Mouse (Mus musculus) heart, embryonic 11.5 days (tissue): ENCODE measurements at regions not wholly inside any gene's neighbourhood (a gene's known extent, or its start where the extent isn't known, plus 50 kb on each side); places are given as distances from the start of the nearest gene placed in this dataset.

Source experiments
- ATAC-seq: fragments of 200-750 bp; cut with Nextera tagmentation; replicated peaks from 2 replicates; pipeline ENCODE4 v1.8.0; 2017; ENCODE audit warnings: moderate library complexity; ENCODE audit not compliant: insufficient number of reproducible peaks, low FRiP score, low TSS enrichment
- H3K27ac ChIP-seq: fragments of 300-500 bp; sonication (generic); 2 replicates; pipeline ENCODE4 v1.5.1; 2014; ENCODE audit warnings: mild to moderate bottlenecking, low read depth, low read length
- H3K27me3 ChIP-seq: fragments of 300-500 bp; sonication (generic); 2 replicates; pipeline ENCODE4 v1.6.1; 2014; ENCODE audit warnings: mild to moderate bottlenecking, low read length, mixed read lengths; ENCODE audit not compliant: control insufficient read depth, insufficient read depth
- H3K36me3 ChIP-seq: fragments of 300-500 bp; sonication (generic); 2 replicates; pipeline ENCODE4 v1.6.1; 2014; ENCODE audit warnings: mild to moderate bottlenecking, low read length, moderate library complexity, mixed read lengths; ENCODE audit not compliant: control insufficient read depth, insufficient read depth
- H3K4me1 ChIP-seq: fragments of 300-500 bp; sonication (generic); 2 replicates; pipeline ENCODE4 v1.6.1; 2014; ENCODE audit warnings: low read length; ENCODE audit not compliant: control insufficient read depth, insufficient read depth
- H3K4me2 ChIP-seq: fragments of 300-500 bp; sonication (generic); 2 replicates; pipeline ENCODE4 v1.6.1; 2014; ENCODE audit warnings: mild to moderate bottlenecking, moderate library complexity
- H3K4me3 ChIP-seq: fragments of 300-500 bp; sonication (generic); 2 replicates; pipeline ENCODE4 v1.5.1; 2014; ENCODE audit warnings: low read depth, low read length
- H3K9ac ChIP-seq: fragments of 300-500 bp; sonication (generic); 2 replicates; pipeline ENCODE4 v1.6.1; 2014; ENCODE audit warnings: mild to moderate bottlenecking, low read depth, low read length, moderate library complexity
- H3K9me3 ChIP-seq: fragments of 300-500 bp; sonication (generic); replicated peaks from 2 replicates; pipeline ENCODE4 v1.6.1; 2016; ENCODE audit warnings: low read length; ENCODE audit not compliant: control insufficient read depth
- WGBS: fragments of 180-500 bp; shearing (Covaris S2); extraction: QIAGEN DNeasy Blood & Tissue Kit; methylation state at CpG from one replicate; pipeline ENCODE4 v1.1.7; 2014; ENCODE audit not compliant: insufficient replicate concordance; 5-methylcytosine and 5-hydroxymethylcytosine counted together

DNA sequence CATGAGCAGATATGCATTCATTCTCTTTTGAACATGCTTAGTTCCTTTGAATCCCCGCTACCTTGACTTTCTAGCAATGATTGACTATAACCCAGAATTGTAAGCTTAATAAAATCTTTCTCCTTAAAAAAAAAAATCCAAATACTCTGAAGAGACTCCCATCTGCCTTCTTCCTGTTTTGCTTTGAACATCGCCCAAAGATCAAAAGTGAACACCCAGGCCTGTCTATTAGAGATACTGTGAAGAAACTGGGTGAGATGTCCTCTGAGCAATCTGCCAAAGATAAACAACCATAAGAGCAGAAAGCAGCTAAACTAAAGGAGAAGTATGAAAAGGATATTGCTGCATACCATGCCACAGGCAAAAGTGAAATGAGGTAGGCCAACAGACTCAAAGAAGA, 527.1 kb upstream of the Alcam start:
- Histone ChIP-seq H3K36me3 (no peaks in the 10 kb centered on the region), H3K27me3 (no peaks in the 10 kb centered on the region), H3K4me3 (no peak overlapping the region), H3K9me3 (no peaks in the 10 kb centered on the region), H3K4me1 (no peaks in the 10 kb centered on the region), H3K4me2 (no peak overlapping the region), H3K9ac (no peak overlapping the region), H3K27ac (no peak overlapping the region)
- 68% methylated on average over 2 of the region's 2 CpGs for whole genome bisulfite sequencing
- ATAC-seq = no peak

DNA sequence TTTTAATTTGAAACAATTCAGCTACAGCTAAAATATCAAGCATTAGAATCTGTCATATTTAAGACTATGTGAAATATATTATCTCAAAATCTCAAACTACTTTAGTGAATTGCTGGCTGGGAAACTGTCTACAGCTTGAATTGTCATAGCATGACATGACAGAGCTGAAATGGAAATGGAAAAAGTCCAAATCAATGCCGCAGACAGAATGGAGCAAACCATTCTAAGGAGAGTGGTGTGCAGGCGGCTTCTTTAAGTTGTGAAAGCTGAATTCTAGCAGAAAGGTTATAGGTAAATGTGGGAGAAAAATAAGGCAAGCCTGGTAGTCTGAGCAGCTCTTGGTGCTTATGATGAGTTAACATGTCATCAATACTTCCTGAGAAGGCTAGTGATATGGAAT, 518.9 kb upstream of the Alcam start:
- Histone ChIP-seq H3K36me3 (no peaks in the 10 kb centered on the region), H3K4me2 (no peak overlapping the region), H3K9me3 (no peaks in the 10 kb centered on the region), H3K27me3 (no peaks in the 10 kb centered on the region), H3K4me3 (no peak overlapping the region), H3K9ac (no peak overlapping the region), H3K4me1 (no peaks in the 10 kb centered on the region), H3K27ac (no peak overlapping the region)
- WGBS = 87% methylated on average over 2 of the region's 2 CpGs
- no peak for ATAC-seq

DNA sequence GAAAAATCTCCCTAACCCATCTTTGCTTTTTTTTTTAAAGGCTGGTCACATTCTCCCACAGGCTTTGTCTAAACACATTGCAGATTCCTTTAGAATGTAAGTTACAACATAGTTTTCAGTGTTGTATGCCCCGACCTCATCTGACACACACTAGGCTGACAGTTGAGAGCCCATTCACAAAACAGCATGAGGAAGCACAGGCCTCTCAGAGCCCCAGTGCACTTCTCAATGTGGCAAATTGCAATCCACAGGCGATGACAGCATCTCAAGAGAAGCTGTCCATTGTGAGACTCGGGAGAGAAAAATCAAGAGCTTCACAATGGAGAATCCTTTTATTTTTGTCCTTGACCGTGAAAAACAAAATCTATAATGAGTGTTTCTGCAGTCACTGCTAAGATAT, 493.8 kb upstream of the Alcam start:
- Histone ChIP-seq H3K36me3 (no peaks in the 10 kb centered on the region), H3K4me2 (no peak overlapping the region), H3K4me1 (0 out of 2 replicates have a peak, but pooled peaks cover 6% of the 10 kb centered on the region), H3K27me3 (no peaks in the 10 kb centered on the region), H3K27ac (no peak overlapping the region), H3K4me3 (no peak overlapping the region), H3K9me3 (no peaks in the 10 kb centered on the region), H3K9ac (no peak overlapping the region)
- ATAC-seq = peak; percentile 57; the same call in 1 of the 2 replicates
- 38% methylated on average over 4 of the region's 4 CpGs for WGBS

DNA sequence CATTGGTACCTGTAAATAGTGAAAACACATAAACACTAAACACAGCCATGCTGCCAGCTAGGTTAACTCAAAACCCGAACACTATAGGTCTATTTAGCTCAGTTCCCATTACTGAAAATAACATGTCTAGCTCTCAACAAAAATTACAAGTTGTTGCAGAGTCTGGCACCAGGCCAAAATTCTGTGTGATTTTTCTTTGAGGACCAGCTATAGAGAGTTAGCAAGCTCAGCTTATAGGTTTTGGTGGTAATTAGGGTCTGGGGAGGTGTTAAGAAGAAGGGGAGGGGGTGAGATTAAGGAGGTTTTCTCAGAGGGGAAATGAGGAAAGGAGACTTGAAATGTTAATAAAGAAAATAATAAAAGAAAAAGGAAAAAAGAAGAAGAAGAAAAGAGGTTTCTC, 480.9 kb upstream of the Alcam start:
- H3K27ac ChIP-seq = no peak overlapping the region
- no peak for ATAC-seq
- H3K9ac ChIP-seq = no peak overlapping the region
- no peaks in the 10 kb centered on the region for H3K27me3 ChIP-seq
- no peak overlapping the region for H3K4me3 ChIP-seq
- H3K4me1 ChIP-seq = no peaks in the 10 kb centered on the region
- H3K9me3 ChIP-seq = no peaks in the 10 kb centered on the region
- H3K4me2 ChIP-seq = no peak overlapping the region
- H3K36me3 ChIP-seq = no peaks in the 10 kb centered on the region
- 64% methylated on average over 1 of the region's 1 CpGs for whole genome bisulfite sequencing

DNA sequence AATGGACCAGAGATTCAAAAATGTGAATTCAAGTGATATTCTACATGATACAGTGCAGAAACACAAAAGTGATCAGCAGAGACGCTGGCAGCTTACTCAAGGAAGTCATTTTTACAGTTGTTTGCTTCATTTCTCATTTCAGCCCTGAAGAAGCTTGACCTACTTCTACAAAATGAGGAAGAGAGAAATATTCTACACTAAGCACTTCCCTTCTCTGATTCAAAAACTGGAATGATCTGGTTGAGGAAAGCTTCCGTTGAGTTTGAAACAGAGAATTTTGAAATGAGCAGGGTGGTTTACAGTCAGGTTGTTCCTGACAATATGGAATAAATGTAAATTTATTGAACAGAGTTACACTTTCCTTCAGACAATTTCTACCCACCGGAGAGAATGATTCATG, 478.1 kb upstream of the Alcam start:
- Histone ChIP-seq H3K36me3 (no peaks in the 10 kb centered on the region), H3K9ac (no peak overlapping the region), H3K9me3 (no peaks in the 10 kb centered on the region), H3K27ac (no peak overlapping the region), H3K4me2 (no peak overlapping the region), H3K27me3 (no peaks in the 10 kb centered on the region), H3K4me1 (no peaks in the 10 kb centered on the region), H3K4me3 (no peak overlapping the region)
- WGBS = 81% methylated on average over 3 of the region's 3 CpGs
- no peak for ATAC-seq

DNA sequence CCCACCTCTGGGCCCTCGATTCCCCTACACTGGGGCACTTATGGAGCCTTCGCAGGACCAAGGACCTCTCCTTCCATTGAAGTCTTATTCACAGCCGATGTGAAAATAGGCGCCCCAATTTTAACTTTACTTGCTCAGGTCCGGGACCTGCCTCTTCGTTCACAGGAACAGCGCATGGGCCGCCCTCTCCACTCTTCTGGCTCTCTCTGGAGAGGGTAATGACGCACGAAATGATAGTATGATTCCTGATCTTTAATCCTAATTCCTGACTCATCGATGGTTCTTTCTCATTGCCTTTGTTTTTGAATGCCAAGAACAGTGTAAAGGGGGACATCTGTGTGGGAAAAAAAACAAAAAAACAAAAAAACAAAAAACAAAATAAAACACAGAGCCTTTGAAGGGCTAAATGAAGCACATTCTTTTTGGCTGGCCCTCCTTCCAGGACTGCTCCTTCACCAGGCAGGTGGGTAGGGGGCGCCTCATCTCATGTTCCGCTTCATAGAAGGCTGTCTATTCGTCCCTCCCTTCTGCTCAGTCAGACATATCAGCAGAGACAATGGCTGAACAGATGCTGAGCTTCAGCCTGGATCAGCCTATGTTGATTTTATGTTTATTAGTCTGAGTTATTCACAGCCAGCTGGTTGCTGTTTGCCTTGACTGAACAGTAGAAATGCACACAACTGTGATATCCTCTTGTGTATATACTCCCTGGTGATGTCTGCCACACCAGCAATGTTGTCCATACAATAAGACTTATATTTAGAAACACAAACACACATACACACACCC, 438.8 kb upstream of the Alcam start:
- no peak overlapping the region for H3K27ac ChIP-seq
- no peak overlapping the region for H3K4me2 ChIP-seq
- H3K9me3 ChIP-seq = no peaks in the 10 kb centered on the region
- no peaks in the 10 kb centered on the region for H3K27me3 ChIP-seq
- ATAC-seq = no peak
- no peaks in the 10 kb centered on the region for H3K36me3 ChIP-seq
- no peaks in the 10 kb centered on the region for H3K4me1 ChIP-seq
- H3K9ac ChIP-seq = no peak overlapping the region
- WGBS = 78% methylated on average over 14 of the region's 14 CpGs
- no peak overlapping the region for H3K4me3 ChIP-seq

DNA sequence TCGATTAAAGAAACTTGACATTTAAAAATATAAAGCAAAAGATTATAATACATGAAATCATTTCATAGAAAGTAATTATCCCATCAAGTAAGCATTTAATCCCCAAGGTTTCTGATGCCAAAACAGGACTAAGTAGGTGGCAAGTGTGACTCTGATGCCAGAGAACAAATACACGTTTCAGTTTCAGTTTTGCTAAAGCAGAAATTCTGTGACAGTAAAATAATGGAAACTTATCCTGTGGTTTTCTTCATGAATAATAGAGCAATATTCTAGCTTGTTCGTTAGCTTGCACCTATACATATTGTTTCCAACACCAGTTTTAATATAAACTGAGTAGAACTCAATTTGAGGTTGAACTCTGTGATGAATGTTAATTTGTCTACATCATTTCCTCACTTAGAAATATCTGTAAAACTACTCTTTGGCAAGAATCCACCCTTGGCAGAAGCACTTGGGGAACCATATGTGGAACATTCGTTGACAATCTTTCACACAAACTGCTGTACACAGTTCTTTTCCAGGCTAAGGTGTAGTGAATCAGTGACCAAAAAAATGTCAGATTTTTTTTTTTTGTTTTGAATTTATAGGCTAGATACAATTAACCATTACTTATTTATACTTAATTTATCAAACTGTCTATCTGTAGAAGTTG, 425.7 kb upstream of the Alcam start:
- Histone ChIP-seq H3K4me3 (no peak overlapping the region), H3K27ac (no peak overlapping the region), H3K36me3 (no peaks in the 10 kb centered on the region), H3K4me1 (no peaks in the 10 kb centered on the region), H3K27me3 (no peaks in the 10 kb centered on the region), H3K4me2 (no peak overlapping the region), H3K9me3 (no peaks in the 10 kb centered on the region), H3K9ac (no peak overlapping the region)
- 72% methylated on average over 4 of the region's 4 CpGs for WGBS
- ATAC-seq = no peak

DNA sequence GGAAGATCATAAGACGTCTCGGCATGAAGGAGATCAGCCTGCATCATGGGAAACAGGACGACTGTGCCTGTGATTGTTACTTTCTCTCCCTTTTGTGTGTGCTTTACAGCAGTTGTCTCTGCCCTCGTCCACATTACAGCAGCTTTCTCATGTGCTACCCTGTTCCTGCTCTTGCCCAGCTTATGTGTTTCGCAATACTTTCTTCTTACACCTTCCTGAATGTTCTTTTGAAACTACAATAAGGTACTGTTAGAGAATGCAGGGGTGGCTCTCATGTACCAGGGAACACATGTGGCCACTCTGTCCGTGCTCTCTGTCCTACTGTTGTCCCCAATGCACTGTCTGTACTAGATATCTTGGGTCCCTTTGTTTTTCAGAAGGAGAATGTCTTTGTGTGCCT, 414.0 kb upstream of the Alcam start:
- Histone ChIP-seq H3K27ac (no peak overlapping the region), H3K9ac (no peak overlapping the region), H3K36me3 (no peaks in the 10 kb centered on the region), H3K9me3 (no peaks in the 10 kb centered on the region), H3K4me3 (no peak overlapping the region), H3K4me2 (no peak overlapping the region), H3K4me1 (peaks cover 4% of the 10 kb centered on the region; the same call in 1 of the 2 replicates), H3K27me3 (no peaks in the 10 kb centered on the region)
- no peak for ATAC-seq
- 81% methylated on average over 6 of the region's 6 CpGs for WGBS

DNA sequence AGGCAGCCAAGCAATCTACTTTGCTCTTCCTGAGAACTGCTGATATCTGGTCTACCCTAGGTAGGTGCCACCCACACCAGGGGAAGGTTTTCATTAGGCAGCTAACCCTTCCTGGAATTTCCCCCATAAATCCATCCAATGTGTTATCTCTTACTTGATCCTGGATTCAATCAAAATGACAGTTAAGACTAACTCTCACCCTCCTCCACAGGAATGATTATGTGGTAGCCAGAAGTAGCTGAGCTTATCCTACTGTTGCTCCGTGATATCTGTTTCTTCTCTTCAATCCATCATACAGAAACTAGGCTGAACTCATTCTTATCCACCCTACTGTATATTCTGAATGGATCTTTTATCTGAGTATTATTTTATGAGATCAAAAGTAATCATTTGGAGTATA, 409.7 kb upstream of the Alcam start:
- WGBS = 29% methylated on average over 1 of the region's 1 CpGs
- H3K9ac ChIP-seq = no peak overlapping the region
- no peak overlapping the region for H3K4me3 ChIP-seq
- no peaks in the 10 kb centered on the region for H3K36me3 ChIP-seq
- no peak overlapping the region for H3K4me2 ChIP-seq
- H3K4me1 ChIP-seq = peaks cover 4% of the 10 kb centered on the region; the same call in 1 of the 2 replicates
- H3K27me3 ChIP-seq = no peaks in the 10 kb centered on the region
- no peaks in the 10 kb centered on the region for H3K9me3 ChIP-seq
- ATAC-seq = peak; percentile 42; the same call in 1 of the 2 replicates
- H3K27ac ChIP-seq = no peak overlapping the region
